Mouse (Mus musculus) left cerebral cortex, adult 2 months (tissue): ENCODE results near the gene Gtpbp8. TPM values are rescaled to one million over a fixed set of nuclear protein-coding genes. Genes with fewer than 3 reads are reported as not detected.
A peak's percentile ranks its signal among the peaks of the same experiment; 100 is the strongest.

Experiments used
- DNase-seq, 2 experiments: peaks; one replicate each; pipeline ENCODE4 v3.0.0; 2021 to 2022; ENCODE audit warnings: low spot score in 2 of 2, mixed read lengths in 1 of 2; ENCODE audit errors: extremely low spot score in 1 of 2
- H3K27ac ChIP-seq: fragments of 200-600 bp; 2 replicates; pipeline ENCODE4 v1.8.1; 2022
- H3K4me3 ChIP-seq: fragments of 200-600 bp; 2 replicates; pipeline ENCODE4 v1.8.1; 2022
- CTCF ChIP-seq: fragments of 200-600 bp; IDR thresholded peaks from 2 replicates; pipeline ENCODE4 v1.8.1; 2022; ENCODE audit warnings: antibody characterized with exemption, mild to moderate bottlenecking, moderate library complexity
- intact Hi-C: fragments of 180-260 bp; cut with DNase I; formaldehyde crosslinking; loops from one replicate; pipeline ENCODE4 v1.15.1; 2025
- long read RNA-seq, 2 experiments: library from polyadenylated mRNA; stranded (forward); transcript quantifications; one replicate each; pipeline ENCODE4 v2.0.0; 2021; ENCODE audit warnings: borderline mapping rate in 2 of 2
- total RNA-seq, 2 experiments: library from RNA; stranded (reverse); gene quantifications; 2 replicates each; pipeline ENCODE4 v1.2.3; 2021

Gene Gtpbp8
- total RNA-seq, result 10 to 100 TPM; 24.4 to 25.7 TPM
- long read RNA-seq, experiment 1, transcript Gtpbp8-204 (6 exons, 3,415 nt), result major isoform, 16 of 48 reads
- long read RNA-seq, experiment 1, partial matches to known transcripts, result 9 of 48 reads
- long read RNA-seq, experiment 1, other reads (novel, unspliced or antisense), result 20 of 48 reads
- long read RNA-seq, experiment 2, partial matches to known transcripts, result 3 of 28 reads
- long read RNA-seq, experiment 2, other reads (novel, unspliced or antisense), result 21 of 28 reads

- peak; percentile 85 to 88 for DNase-seq
- no peak for TF ChIP-seq CTCF
Measured at GRCm38 (mm10) chr16:44745866-44746562, at the start of gene Gtpbp8. Gtpbp8 (minus strand) TSS chr16:44746363.

GRCm38 (mm10) chr16:44794416-44794815 lies 48.3 kb upstream of the Gtpbp8 start:
- Histone ChIP-seq H3K27ac (no peak overlapping the region), H3K4me3 (no peak overlapping the region)
- DNase-seq, result no peak
- intact Hi-C loops, result no loop called here
- no peak for TF ChIP-seq CTCF

More at GRCm38 (mm10) chr16:44745866-44746562, at the start of gene Gtpbp8:
- Histone ChIP-seq H3K27ac (peak within 1 kb of the TSS; percentile 99), H3K4me3 (peak within 1 kb of the TSS; percentile 81)
- intact Hi-C loops, result loop anchor here (1.0 kb wide), 1 partner anchor 22 kb away; the partner anchor contains the start of gene Nepro

- no peak overlapping the region for H3K27ac ChIP-seq
- intact Hi-C loops, result loop anchor here (5.0 kb wide), 1 partner anchor 45 kb away; no protein-coding TSS in a partner anchor
- no peak for TF ChIP-seq CTCF
- no peak overlapping the region for H3K4me3 ChIP-seq
- no peak for DNase-seq
Measured at GRCm38 (mm10) chr16:44786934-44787333, 40.8 kb upstream of the Gtpbp8 start.

GRCm38 (mm10) chr16:44780751-44781150 lies 34.6 kb upstream of the Gtpbp8 start:
- intact Hi-C loops, result no loop called here
- no peak for TF ChIP-seq CTCF
- H3K4me3 ChIP-seq, result no peak overlapping the region
- H3K27ac ChIP-seq, result no peak overlapping the region
- DNase-seq, result no peak

- H3K4me3 ChIP-seq, result no peak overlapping the region
- H3K27ac ChIP-seq, result no peak overlapping the region
- TF ChIP-seq CTCF, result no peak
- intact Hi-C loops, result no loop called here
- no peak for DNase-seq
Measured at GRCm38 (mm10) chr16:44779494-44779893, 33.3 kb upstream of the Gtpbp8 start.

- intact Hi-C loops, result no loop called here
- DNase-seq, result no peak
- no peak for TF ChIP-seq CTCF
- no peak overlapping the region for H3K4me3 ChIP-seq
- H3K27ac ChIP-seq, result no peak overlapping the region
Measured at GRCm38 (mm10) chr16:44778538-44779147, 32.5 kb upstream of the Gtpbp8 start.

- TF ChIP-seq CTCF, result no peak
- Histone ChIP-seq H3K27ac (no peak overlapping the region), H3K4me3 (no peak overlapping the region)
- no peak for DNase-seq
- intact Hi-C loops, result no loop called here
Measured at GRCm38 (mm10) chr16:44774201-44774600, 28.0 kb upstream of the Gtpbp8 start.

- DNase-seq, result no peak
- TF ChIP-seq CTCF, result no peak
- intact Hi-C loops, result no loop called here
- no peak overlapping the region for H3K4me3 ChIP-seq
- H3K27ac ChIP-seq, result no peak overlapping the region
Measured at GRCm38 (mm10) chr16:44773673-44774072, 27.5 kb upstream of the Gtpbp8 start.

GRCm38 (mm10) chr16:44772577-44772976 lies 26.4 kb upstream of the Gtpbp8 start:
- DNase-seq, result no peak
- Histone ChIP-seq H3K27ac (no peak overlapping the region), H3K4me3 (no peak overlapping the region)
- no peak for TF ChIP-seq CTCF
- intact Hi-C loops, result no loop called here

GRCm38 (mm10) chr16:44767967-44768366 lies 21.8 kb upstream of the Gtpbp8 start:
- Histone ChIP-seq H3K27ac (no peak overlapping the region), H3K4me3 (no peak overlapping the region)
- intact Hi-C loops, result loop anchor here (2.0 to 10.0 kb wide), 3 partner anchors 254 to 357 kb away; partner anchors contain the start of gene Ccdc80
- DNase-seq, result no peak
- peak; percentile 78 for TF ChIP-seq CTCF

- no peak for DNase-seq
- intact Hi-C loops, result loop anchor here (2.0 to 10.0 kb wide), 3 partner anchors 255 to 357 kb away; partner anchors contain the start of gene Ccdc80
- Histone ChIP-seq H3K4me3 (no peak overlapping the region), H3K27ac (no peak overlapping the region)
- no peak for TF ChIP-seq CTCF
Measured at GRCm38 (mm10) chr16:44767506-44767905, 21.3 kb upstream of the Gtpbp8 start.

- TF ChIP-seq CTCF, result no peak
- DNase-seq, result no peak
- peak overlapping the region; percentile 47 for H3K27ac ChIP-seq
- H3K4me3 ChIP-seq, result peak overlapping the region; percentile 4
- intact Hi-C loops, result loop anchor here (2.0 to 10.0 kb wide), 3 partner anchors 256 to 358 kb away; partner anchors contain the start of gene Ccdc80
Measured at GRCm38 (mm10) chr16:44766320-44766892, 20.2 kb upstream of the Gtpbp8 start.
